Comparison of ENCODE assay signal across 8 mouse cellular contexts in genomic region chr3:95434136-95434982, GRCm38 (mm10). TPM values are rescaled to one million over a fixed set of nuclear protein-coding genes. Genes with fewer than 3 reads are reported as not detected.
DNase-seq lines count a peak whose midpoint lies in the region; ATAC-seq lines count a peak whose summit lies in the region.

Gene Arnt, plus strand, starts transcription at chr3:95434388.

- WGBS in hindbrain, embryonic 11.5 days, result under 1% methylated on average over 47 of the region's 47 CpGs

- no peaks in the 10 kb centered on the region for H3K27me3 ChIP-seq in hindbrain, embryonic 11.5 days (ENCODE audit: control insufficient read depth, insufficient read depth, low read length)

- H3K36me3 ChIP-seq in hindbrain, embryonic 11.5 days (ENCODE audit: control insufficient read depth, insufficient read depth, low read length), result no peaks in the 10 kb centered on the region

- H3K4me3 ChIP-seq in hindbrain, embryonic 11.5 days (ENCODE audit: low read depth, low read length), result peak within 1 kb of the TSS; percentile 91

- H3K4me1 ChIP-seq in hindbrain, embryonic 11.5 days (replicated peaks; ENCODE audit: control insufficient read depth, insufficient read depth, low read length), result no peaks in the 10 kb centered on the region

- H3K27ac ChIP-seq in hindbrain, embryonic 11.5 days (ENCODE audit: low read depth, low read length), result peak within 1 kb of the TSS; percentile 71

- peak within 1 kb of the TSS; percentile 71 for H3K4me2 ChIP-seq in hindbrain, embryonic 11.5 days (replicated peaks; ENCODE audit: low read depth, low read length)

- DNase-seq in Muller cell, postnatal 12 days (ENCODE audit: inconsistent ontology term), result peak; percentile 98
- DNase-seq in cerebellum, adult 9-11 months, result peak; percentile 94
- peak; percentile 88 to 91 for DNase-seq in frontal cortex, adult 2 months (ENCODE audit: extremely low spot score in 1 of 2, low spot score in 1 of 2)
- peak; percentile 94 for DNase-seq in hindbrain, embryonic 11.5 days (ENCODE audit: low spot score)
- peak; percentile 78 to 84 for DNase-seq in layer of hippocampus, postnatal 10 days (ENCODE audit: low spot score in 2 of 2)
- DNase-seq in lung, postnatal 10 days, result peak; percentile 96
- peak; percentile 88 for DNase-seq in ovary, postnatal 36 days (ENCODE audit: low spot score)
- peak; percentile 90 for DNase-seq in thymus, postnatal 25 days

- H3K9ac ChIP-seq in hindbrain, embryonic 11.5 days (ENCODE audit: low read depth, low read length), result peak within 1 kb of the TSS; percentile 84

- H3K9me3 ChIP-seq in hindbrain, embryonic 11.5 days (ENCODE audit: control insufficient read depth, low read length), result no peaks in the 10 kb centered on the region

- ATAC-seq in hindbrain, embryonic 11.5 days (ENCODE audit: low FRiP score), result peak; percentile 100

RNA-seq across cellular contexts. Expression of gene Arnt, which starts in this region (rescaled TPM):
- 44.7 and 48.2 TPM in 2 replicates for polyA plus RNA-seq in frontal cortex, adult 2 months (2012; rRNA removed)
- polyA plus RNA-seq in hindbrain, embryonic 11.5 days (2014; fragmentation: Nextera tagmentation; extraction: Ambion mirVana), result 21.8 and 24.8 TPM in 2 replicates
- total RNA-seq in layer of hippocampus, postnatal 10 days (2021), result 10 to 100 TPM; 35.8 to 44.0 TPM

Comparison
In these comparisons a context has a peak if more than half of its experiments do, and no peak if none do; other contexts are left out.
1. Peak in every context shown above with its lines: DNase-seq, ATAC-seq, H3K4me3 ChIP-seq and H3K27ac ChIP-seq.